Mouse (Mus musculus) stomach, postnatal 0 days (tissue): ENCODE results near the gene Ccdc149.

Experiments
- CTCF ChIP-seq: IDR thresholded peaks from 2 replicates; pipeline ENCODE4 v1.5.1; 2016; ENCODE audit warnings: antibody characterized with exemption, low read depth, mild to moderate bottlenecking, moderate library complexity
- EP300 ChIP-seq: optimal IDR thresholded peaks from 2 replicates; pipeline ENCODE3; 2016; ENCODE audit warnings: antibody characterized with exemption

DNA sequence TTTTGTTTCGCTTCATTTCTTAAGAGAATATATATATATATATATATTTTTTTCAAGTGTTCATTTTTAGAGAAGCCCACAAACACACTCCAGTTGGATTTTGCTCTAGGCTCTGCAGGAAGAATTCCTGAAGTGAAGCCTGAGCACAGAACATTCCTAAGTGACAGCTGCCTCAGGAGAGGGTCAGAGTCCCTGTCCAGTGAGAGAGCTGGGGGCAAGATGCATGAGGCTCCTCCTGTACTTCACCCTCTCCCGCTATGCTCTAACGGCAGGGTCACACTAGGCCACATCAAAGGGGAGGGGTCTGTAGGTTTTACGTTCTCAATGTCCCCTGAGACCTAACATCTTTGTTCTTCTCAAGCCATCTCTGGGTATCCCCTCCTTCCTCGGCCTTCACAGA, 106.8 kb downstream of the Ccdc149 start:
- TF ChIP-seq CTCF, result no peak
- no peak for TF ChIP-seq EP300
